In the genomic region with DNA sequence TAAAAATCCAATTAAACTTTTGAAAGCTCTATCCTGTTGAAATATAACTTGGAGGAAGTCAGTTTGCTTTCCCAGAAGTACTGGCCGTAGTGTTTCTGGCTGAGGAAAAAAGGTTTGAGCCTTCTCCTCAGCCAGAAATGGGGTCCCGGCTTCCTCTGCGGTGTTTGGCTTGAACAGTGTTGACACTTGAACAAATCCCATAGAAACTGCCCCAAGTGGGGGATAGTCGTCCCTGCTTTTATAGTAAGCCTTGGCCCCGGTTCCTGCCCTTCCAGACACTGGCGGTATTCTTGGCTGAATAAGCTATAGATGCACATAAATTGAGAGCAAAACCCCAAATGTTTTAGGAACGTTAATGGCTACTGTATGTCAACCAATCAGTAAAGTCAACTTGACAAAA, we compare ENCODE assay signal across 26 mouse cellular contexts. TPM values are rescaled to one million over a fixed set of nuclear protein-coding genes. Genes with fewer than 3 reads are reported as not detected.
A peak's percentile ranks its signal among the peaks of the same experiment; 100 is the strongest.
DNase-seq lines count a peak whose midpoint lies in the region; ATAC-seq and TF ChIP-seq lines count a peak whose summit lies in the region.
"Had no signal": no experiment of that assay in that cellular context is flagged by ENCODE, and none has a peak within 500 bp of the region (broad histone marks: within the 10 kb centered on the region; RNA-seq: fewer than 3 reads in every experiment).

No protein-coding gene starts in this region.

- H3K4me1 ChIP-seq in kidney, postnatal 0 days (replicated peaks; ENCODE audit: insufficient read depth, low read length), result no peaks in the 10 kb centered on the region
- no peaks in the 10 kb centered on the region for H3K4me1 ChIP-seq in kidney, adult 2 months (ENCODE audit: control insufficient read depth, insufficient read depth, low read length)
- no peaks in the 10 kb centered on the region for H3K4me1 ChIP-seq in lung, postnatal 0 days (ENCODE audit: insufficient read depth, low read depth, low read length)
- H3K4me1 ChIP-seq in lung, adult 2 months (ENCODE audit: control insufficient read depth, insufficient read depth, low read length), result peaks cover 4% of the 10 kb centered on the region; the same call in 1 of the 2 replicates
- peaks cover 9 to 17% of the 10 kb centered on the region in 2 experiments for H3K4me1 ChIP-seq in ES-E14 (ENCODE audit: control insufficient read depth in 2 of 2, insufficient read depth in 2 of 2, low read length in 2 of 2, poor library complexity in 1 of 2)
- H3K4me1 ChIP-seq in stomach, postnatal 0 days (replicated peaks; ENCODE audit: control insufficient read depth, insufficient read depth), result no peaks in the 10 kb centered on the region
- H3K4me1 ChIP-seq: forebrain, embryonic 15.5 days; hindbrain, embryonic 15.5 days; limb, embryonic 12.5 days; midbrain, embryonic 12.5 days; neural tube, embryonic 13.5 days had no signal

- TF ChIP-seq EP300 in lung, postnatal 0 days (IDR thresholded peaks at IDR 0.05), result no peak
- no peak for TF ChIP-seq EP300 in stomach, postnatal 0 days (optimal IDR thresholded peaks at IDR 0.05)

- no peak for TF ChIP-seq POLR2A in kidney, adult 2 months (IDR thresholded peaks at IDR 0.05; ENCODE audit: low read depth, low read length)
- no peak for TF ChIP-seq POLR2A in lung, adult 2 months (IDR thresholded peaks at IDR 0.05; ENCODE audit: borderline replicate concordance, extremely low read depth, low read depth, low read length)

- TF ChIP-seq CTCF in kidney, postnatal 0 days (IDR thresholded peaks at IDR 0.05; ENCODE audit: low read depth), result 0 out of 2 replicates have a peak, but pooled peaks have one; percentile 4
- no peak for TF ChIP-seq CTCF in kidney, adult 2 months (conservative IDR thresholded peaks at IDR 0.05; ENCODE audit: insufficient read depth, insufficient read length, low read depth, low read length)
- no peak for TF ChIP-seq CTCF in lung, postnatal 0 days (IDR thresholded peaks at IDR 0.05)
- no peak for TF ChIP-seq CTCF in lung, adult 2 months (IDR thresholded peaks at IDR 0.05; ENCODE audit: insufficient read depth, low read length)
- no peak for TF ChIP-seq CTCF in stomach, postnatal 0 days (IDR thresholded peaks at IDR 0.05; ENCODE audit: low read depth)

- no peaks in the 10 kb centered on the region for H3K9me3 ChIP-seq in kidney, postnatal 0 days (replicated peaks; ENCODE audit: low read length)
- H3K9me3 ChIP-seq in lung, postnatal 0 days (ENCODE audit: low read length), result no peaks in the 10 kb centered on the region
- H3K9me3 ChIP-seq in ES-E14 (ENCODE audit: control insufficient read depth, insufficient read depth, low read depth, low read length), result no peaks in the 10 kb centered on the region
- H3K9me3 ChIP-seq in stomach, postnatal 0 days (ENCODE audit: control insufficient read depth, low read length), result no peaks in the 10 kb centered on the region
- H3K9me3 ChIP-seq: forebrain, embryonic 15.5 days; heart, embryonic 13.5 days; hindbrain, embryonic 15.5 days; liver, embryonic 13.5 days; midbrain, embryonic 12.5 days; neural tube, embryonic 13.5 days had no signal

- H3K4me2 ChIP-seq in kidney, postnatal 0 days (ENCODE audit: low read length), result no peak overlapping the region
- H3K4me2 ChIP-seq in lung, postnatal 0 days (replicated peaks; ENCODE audit: low read depth, low read length), result no peak overlapping the region
- no peak overlapping the region for H3K4me2 ChIP-seq in stomach, postnatal 0 days (replicated peaks; ENCODE audit: low read depth)
- H3K4me2 ChIP-seq: forebrain, embryonic 15.5 days; heart, embryonic 13.5 days; hindbrain, embryonic 15.5 days; limb, embryonic 12.5 days; liver, embryonic 13.5 days; lung, embryonic 14.5 days; midbrain, embryonic 12.5 days; neural tube, embryonic 13.5 days had no signal

- no peak overlapping the region for H3K4me3 ChIP-seq in kidney, postnatal 0 days (replicated peaks; ENCODE audit: low read depth, low read length)
- no peak overlapping the region for H3K4me3 ChIP-seq in kidney, adult 2 months (ENCODE audit: insufficient read depth, low read depth, low read length)
- no peak overlapping the region for H3K4me3 ChIP-seq in lung, postnatal 0 days (ENCODE audit: low read depth, low read length)
- H3K4me3 ChIP-seq in lung, adult 2 months (replicated peaks; ENCODE audit: extremely low read depth, low read depth, low read length), result no peak overlapping the region
- no peak overlapping the region; a peak in 1 of 4 replicates for H3K4me3 ChIP-seq in ES-E14 (ENCODE audit: insufficient read depth in 1 of 2, low read depth in 1 of 2, low read length in 2 of 2, poor library complexity in 1 of 2, severe bottlenecking in 1 of 2)
- no peak overlapping the region for H3K4me3 ChIP-seq in stomach, postnatal 0 days (ENCODE audit: low read depth, low read length)
- H3K4me3 ChIP-seq: forebrain, embryonic 15.5 days; gastrocnemius, adult 2 months; heart, adult 2 months; heart, embryonic 13.5 days; hindbrain, embryonic 15.5 days; limb, embryonic 12.5 days; liver, embryonic 13.5 days; midbrain, embryonic 12.5 days; neural tube, embryonic 13.5 days had no signal

- DNase-seq in kidney, postnatal 0 days (ENCODE audit: low spot score), result peak; percentile 73
- DNase-seq in kidney, adult 2 months, result no peak
- DNase-seq in lung, postnatal 0 days (ENCODE audit: low spot score), result peak; percentile 17
- DNase-seq in lung, adult 2 months, result no peak
- no peak for DNase-seq in ES-E14 (ENCODE audit: low read depth, low spot score)
- no peak for DNase-seq in stomach, postnatal 0 days (ENCODE audit: low spot score)
- no peak for DNase-seq in gastrocnemius, adult 18-20 months (ENCODE audit: low spot score)
- DNase-seq: adrenal gland, adult 8-10 months; cerebellum, adult 8-10 months; cerebellum, postnatal 25 days; gastrocnemius, adult 2 months; gastrocnemius, postnatal 36 days; heart, adult 2 months; kidney, adult 18-20 months; liver, embryonic 13.5 days; lung, embryonic 14.5 days; lung, postnatal 36 days had no signal

- H3K9ac ChIP-seq in kidney, postnatal 0 days (ENCODE audit: low read depth, low read length), result no peak overlapping the region
- H3K9ac ChIP-seq in lung, postnatal 0 days (replicated peaks; ENCODE audit: low read depth), result no peak overlapping the region
- peak overlapping the region; percentile 34; the same call in 1 of the 2 replicates for H3K9ac ChIP-seq in ES-E14 (ENCODE audit: insufficient read depth, low read depth, low read length, poor library complexity, severe bottlenecking)
- H3K9ac ChIP-seq in stomach, postnatal 0 days (ENCODE audit: low read length), result no peak overlapping the region
- H3K9ac ChIP-seq: forebrain, embryonic 15.5 days; heart, embryonic 13.5 days; hindbrain, embryonic 15.5 days; limb, embryonic 12.5 days; liver, embryonic 13.5 days; lung, embryonic 14.5 days; midbrain, embryonic 12.5 days; neural tube, embryonic 13.5 days had no signal

- no peaks in the 10 kb centered on the region for H3K36me3 ChIP-seq in kidney, postnatal 0 days (ENCODE audit: insufficient read depth, low read length)
- no peaks in the 10 kb centered on the region for H3K36me3 ChIP-seq in kidney, adult 2 months (ENCODE audit: control insufficient read depth, insufficient read depth, low read length)
- H3K36me3 ChIP-seq in lung, postnatal 0 days (ENCODE audit: insufficient read depth, low read length), result no peaks in the 10 kb centered on the region; the same call in 1 of the 2 replicates
- H3K36me3 ChIP-seq in ES-E14 (ENCODE audit: control insufficient read depth, insufficient read depth, low read length, poor library complexity, severe bottlenecking), result peaks cover 44% of the 10 kb centered on the region
- 0 out of 2 replicates have a peak, but pooled peaks cover 4% of the 10 kb centered on the region for H3K36me3 ChIP-seq in stomach, postnatal 0 days (ENCODE audit: control insufficient read depth, insufficient read depth, low read length)
- H3K36me3 ChIP-seq: forebrain, embryonic 15.5 days; G1E; hindbrain, embryonic 15.5 days; liver, embryonic 13.5 days; neural tube, embryonic 13.5 days had no signal

- no peak for ATAC-seq in kidney, postnatal 0 days (replicated peaks; ENCODE audit: low FRiP score, low read depth)
- ATAC-seq in lung, postnatal 0 days, result peak; percentile 13; the same call in 1 of the 2 replicates
- no peak for ATAC-seq in stomach, postnatal 0 days (ENCODE audit: low FRiP score, low TSS enrichment)
- ATAC-seq: CD4-positive, CD25-positive, alpha-beta regulatory T cell, adult 4 months; forebrain, embryonic 15.5 days; inflammation-experienced regulatory T-cells, adult 6 months had no signal

- 55% methylated on average over 7 of the region's 7 CpGs for WGBS in kidney, postnatal 0 days
- WGBS in kidney, adult 2 months, result 72% methylated on average over 7 of the region's 7 CpGs
- WGBS in lung, postnatal 0 days, result 43% methylated on average over 7 of the region's 7 CpGs
- whole genome bisulfite sequencing in lung, adult 2 months, result 57% methylated on average over 7 of the region's 7 CpGs
- WGBS in stomach, postnatal 0 days, result 54% methylated on average over 7 of the region's 7 CpGs

- H3K27me3 ChIP-seq in kidney, postnatal 0 days (ENCODE audit: insufficient read depth, low read length), result no peaks in the 10 kb centered on the region
- no peaks in the 10 kb centered on the region; the same call in 1 of the 2 replicates for H3K27me3 ChIP-seq in kidney, adult 2 months (replicated peaks; ENCODE audit: control insufficient read depth, insufficient read depth, low read length)
- no peaks in the 10 kb centered on the region for H3K27me3 ChIP-seq in lung, postnatal 0 days (replicated peaks; ENCODE audit: insufficient read depth, low read length)
- H3K27me3 ChIP-seq in stomach, postnatal 0 days (ENCODE audit: control insufficient read depth, insufficient read depth, low read length), result no peaks in the 10 kb centered on the region
- H3K27me3 ChIP-seq: forebrain, embryonic 15.5 days; heart, embryonic 13.5 days; hindbrain, embryonic 15.5 days; limb, embryonic 12.5 days; liver, embryonic 13.5 days; neural tube, embryonic 13.5 days had no signal

- in situ Hi-C loops in ES-E14 (cut with MboI; ENCODE audit: low sequenced_read_pairs in 2 of 2, unreplicated experiment in 2 of 2), result no loop called here

- no peak overlapping the region for H3K27ac ChIP-seq in kidney, postnatal 0 days
- no peak overlapping the region for H3K27ac ChIP-seq in kidney, adult 2 months (ENCODE audit: insufficient read depth, low read depth, low read length)
- H3K27ac ChIP-seq in lung, postnatal 0 days (ENCODE audit: low read length), result peak overlapping the region; percentile 66; the same call in 1 of the 2 replicates
- H3K27ac ChIP-seq in ES-E14 (ENCODE audit: insufficient read depth, low read depth, low read length, poor library complexity, severe bottlenecking), result no peak overlapping the region; the same call in 1 of the 2 replicates
- H3K27ac ChIP-seq in stomach, postnatal 0 days (replicated peaks), result 0 out of 2 replicates have a peak overlapping the region, but pooled peaks have one; percentile 30
- H3K27ac ChIP-seq: forebrain, embryonic 15.5 days; gastrocnemius, adult 2 months; heart, adult 2 months; heart, embryonic 13.5 days; hindbrain, embryonic 15.5 days; liver, embryonic 13.5 days; midbrain, embryonic 12.5 days; neural tube, embryonic 13.5 days had no signal

RNA-seq across cellular contexts. Expression of a gene that starts 11.9 kb away (rescaled TPM):
- polyA plus RNA-seq in kidney, postnatal 0 days (2015; fragmentation: Nextera tagmentation; extraction: Ambion mirVana), result 8.6 and 10.0 TPM in 2 replicates
- polyA plus RNA-seq in kidney, adult 2 months (2012; rRNA removed), result 3.9 and 4.1 TPM in 2 replicates
- 47.4 and 48.0 TPM in 2 replicates for polyA plus RNA-seq in lung, postnatal 0 days (2015; fragmentation: Nextera tagmentation; extraction: Ambion mirVana)
- polyA plus RNA-seq in lung, adult 2 months (2012; rRNA removed), result 39.9 and 43.1 TPM in 2 replicates
- total RNA-seq in ES-E14 (2012; rRNA removed), result 23.2 and 34.7 TPM in 2 replicates
- polyA plus RNA-seq in stomach, postnatal 0 days (2015; fragmentation: Nextera tagmentation; extraction: Ambion mirVana), result 101 and 112 TPM in 2 replicates
- total RNA-seq in gastrocnemius, adult 18-20 months (2021), result 1 to 10 TPM; 3.9 to 5.9 TPM
- polyA plus RNA-seq: G1E; inflammation-experienced regulatory T-cells, adult 6 months had no signal

Comparison
In these comparisons a context has a peak if more than half of its experiments do, and no peak if none do; other contexts are left out.
1. DNase-seq: peak in kidney, postnatal 0 days (single experiment) and lung, postnatal 0 days (single experiment); none in kidney, adult 2 months (single experiment), lung, adult 2 months (single experiment), ES-E14 (single experiment), stomach, postnatal 0 days (single experiment) and gastrocnemius, adult 18-20 months (single experiment).
2. H3K27ac ChIP-seq: peak in lung, postnatal 0 days (single experiment) and stomach, postnatal 0 days (single experiment); none in kidney, postnatal 0 days (single experiment), kidney, adult 2 months (single experiment) and ES-E14 (single experiment).